Mouse (Mus musculus) cerebellum, adult 18-20 months (tissue): Measurements from ENCODE around the gene Arl2.
"Not testable (repeated sequence)": the region's sequence is repeated elsewhere in the genome, so short reads cannot be mapped to it uniquely, and the experiment has no call there.

Experiments
- DNase-seq, 2 experiments: peaks; one replicate each; pipeline ENCODE4 v3.0.0; 2021

The Arl2 gene

GRCm38 (mm10) chr19:6141394-6141749 is at the start of gene Arl2:
TSS of gene Arl2 (minus strand) at chr19:6141548.
- peak; percentile 85 to 86 for DNase-seq

DNA sequence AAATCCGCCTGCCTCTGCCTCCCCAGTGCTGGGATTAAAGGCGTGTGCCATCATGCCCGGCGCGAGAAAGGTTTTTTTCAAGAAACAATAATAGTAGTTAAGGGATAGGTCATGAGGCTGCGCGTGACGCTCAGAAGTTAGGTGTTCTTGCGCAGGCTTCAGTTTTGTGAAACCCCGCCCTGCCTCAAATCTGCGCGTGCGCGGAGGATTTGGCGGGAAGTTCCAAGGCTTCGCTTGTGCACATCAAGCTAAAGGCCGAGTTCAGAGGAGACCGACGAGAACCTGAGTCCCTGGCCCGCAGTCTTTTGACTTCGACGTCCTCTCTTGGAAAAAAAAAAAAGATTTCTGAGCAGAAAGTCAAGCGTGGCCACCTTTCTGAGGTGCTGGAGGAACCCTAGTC is 42.8 kb upstream of the Arl2 start, which contains the start of gene Majin:
TSS of gene Majin (plus strand) at position 258 of the 400 bp plus-strand sequence.
- no peak for DNase-seq

DNA sequence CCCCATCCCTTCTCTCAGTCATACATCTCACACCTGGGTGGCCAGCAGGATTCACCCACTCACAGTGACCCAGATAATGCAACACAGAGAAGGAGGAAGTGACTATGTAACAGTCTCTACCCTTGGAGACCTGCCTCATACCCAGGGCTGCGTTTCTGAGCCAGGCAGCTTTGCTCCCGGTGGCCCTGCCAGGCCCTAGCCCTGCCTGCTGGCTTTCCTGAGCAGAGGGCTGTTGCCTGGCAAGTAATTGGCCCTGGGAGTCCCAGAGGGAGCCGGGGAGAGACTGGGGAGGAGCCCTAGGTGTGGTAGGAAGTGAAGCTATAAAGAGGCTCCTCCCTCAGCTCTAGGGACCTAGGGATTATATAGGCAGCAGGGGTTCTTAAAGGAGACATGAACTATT is 41.2 kb upstream of the Arl2 start:
- DNase-seq = peak; percentile 57 to 68

- DNase-seq = no peak
These were observed 40.3 kb upstream of the Arl2 start for GRCm38 (mm10) chr19:6181629-6182028.

GRCm38 (mm10) chr19:6178775-6179174 is 37.4 kb upstream of the Arl2 start:
- DNase-seq = no peak

- DNase-seq = peak in 1 of 2 experiments; percentile 32
These were observed 33.4 kb upstream of the Arl2 start for GRCm38 (mm10) chr19:6174771-6175170.

DNA sequence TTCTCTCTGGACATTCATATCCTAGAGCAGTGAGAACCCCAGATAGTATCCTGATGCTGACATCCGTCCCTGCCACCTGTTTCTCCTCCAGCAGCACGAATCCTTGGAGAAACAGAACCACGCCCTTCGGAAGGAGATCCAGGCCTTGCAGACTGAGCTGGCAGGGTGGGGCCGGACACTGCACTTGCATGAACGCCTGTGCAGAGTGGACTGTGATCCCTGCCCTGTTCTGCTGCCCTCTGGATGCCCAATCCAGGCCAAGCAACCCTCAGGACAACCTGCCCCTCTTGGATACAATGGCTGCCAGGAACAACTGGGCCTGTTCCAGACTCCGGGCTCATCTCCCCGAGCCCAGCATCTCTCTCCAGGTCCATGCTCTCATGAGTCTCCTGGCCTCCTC is 29.9 kb upstream of the Arl2 start:
- no peak for DNase-seq

GRCm38 (mm10) chr19:6166750-6167149 is 25.4 kb upstream of the Arl2 start:
- no peak for DNase-seq

DNA sequence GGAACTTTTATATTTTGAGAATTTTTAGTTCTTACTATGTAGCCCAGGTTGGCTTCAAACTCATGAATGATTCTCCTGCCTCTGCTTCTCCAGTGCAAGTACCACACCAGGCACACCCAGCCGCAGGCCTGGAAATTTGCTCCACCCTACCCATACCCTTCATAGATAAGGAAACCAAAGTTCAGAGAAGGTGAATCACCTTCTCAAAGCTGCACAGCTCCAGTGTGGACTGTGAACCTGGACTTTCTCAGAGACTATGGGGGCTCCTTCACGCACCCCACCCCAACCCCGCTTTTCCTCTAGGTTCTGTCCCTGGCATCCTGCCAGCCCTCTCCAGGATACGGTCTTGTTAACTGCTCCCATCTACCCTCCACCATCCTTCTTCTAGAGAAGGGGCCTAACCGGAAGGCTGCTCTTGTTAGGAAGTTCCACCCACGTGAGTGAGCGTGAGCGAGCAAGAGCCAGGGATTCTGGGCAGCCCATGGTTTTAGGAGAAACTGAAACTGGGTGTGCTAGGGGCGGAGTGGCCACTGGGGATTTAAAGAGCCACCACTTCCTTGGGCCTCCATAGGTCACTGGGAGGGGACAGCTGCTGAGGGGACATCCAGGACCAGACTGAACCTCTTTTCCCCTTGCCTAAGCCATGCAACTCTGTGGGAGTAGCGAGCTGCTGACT is 22.7 kb upstream of the Arl2 start:
- DNase-seq = no peak

- DNase-seq = peak; percentile 31 to 36
These were observed 15.9 kb upstream of the Arl2 start for GRCm38 (mm10) chr19:6157220-6157619.

- no peak for DNase-seq
These were observed 15.0 kb upstream of the Arl2 start for GRCm38 (mm10) chr19:6156372-6156771.

DNA sequence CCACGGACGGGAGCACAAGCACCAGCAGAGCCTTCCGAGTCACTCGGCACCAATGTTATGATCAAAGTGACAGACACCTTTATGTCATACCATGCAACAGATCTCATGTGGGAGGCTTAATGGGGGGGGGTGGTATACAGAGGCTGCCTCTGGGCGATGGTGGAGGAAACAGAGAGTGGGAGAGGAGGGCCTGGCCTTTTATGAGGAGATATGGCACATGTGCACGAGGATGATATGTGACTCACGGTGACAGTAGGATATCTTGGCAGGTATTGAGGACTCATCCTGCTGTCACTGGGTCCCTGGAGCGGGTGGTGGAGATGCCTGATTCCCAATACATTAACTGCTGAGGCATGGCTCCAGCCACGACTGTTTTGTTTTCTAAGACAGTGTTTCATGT is 13.8 kb upstream of the Arl2 start:
- DNase-seq = no peak

GRCm38 (mm10) chr19:6144842-6145241 is 3.5 kb upstream of the Arl2 start:
- no peak for DNase-seq

DNA sequence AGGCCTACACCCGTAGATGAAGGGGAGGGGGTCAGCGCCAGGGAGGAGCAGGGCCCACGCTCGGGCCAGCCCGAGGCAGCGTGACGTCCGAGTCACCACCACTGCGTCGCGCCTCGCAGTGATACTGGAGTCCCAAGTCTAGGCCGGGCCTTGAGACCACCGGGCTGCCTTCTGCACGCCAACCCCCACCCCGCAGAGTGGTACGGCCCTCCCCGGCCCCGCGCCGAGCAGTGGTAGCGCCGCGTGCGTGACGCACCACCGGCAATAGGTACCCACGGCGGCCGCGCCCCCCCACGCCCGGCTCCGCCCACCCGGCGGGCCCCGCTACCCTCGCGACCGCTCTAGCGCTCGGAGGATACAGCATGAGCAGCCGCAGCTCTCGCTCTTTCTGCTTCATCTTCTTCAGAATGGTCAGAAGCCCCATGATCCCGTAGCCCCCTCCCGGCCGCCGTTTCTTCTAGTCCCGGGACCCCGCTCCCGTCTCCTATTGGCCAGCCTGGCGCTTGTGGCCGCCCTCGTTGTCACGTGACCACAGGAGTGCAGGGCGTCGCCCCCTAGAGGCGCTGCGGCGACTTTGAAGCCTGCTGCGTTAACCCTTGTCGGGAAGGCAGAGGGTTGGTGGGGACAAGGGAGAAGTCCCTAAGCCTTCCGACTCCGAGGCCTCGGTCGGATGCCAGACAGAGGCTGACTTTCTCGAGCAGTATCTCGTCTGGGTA is 512 bp downstream of the Arl2 start, which contains the start of gene Batf2:
TSS of gene Batf2 (plus strand) at position 306 of the 716 bp plus-strand sequence.
- DNase-seq = peak; percentile 91 to 93

- no peak for DNase-seq
These were observed 1.0 kb downstream of the Arl2 start for GRCm38 (mm10) chr19:6140374-6140677.

DNA sequence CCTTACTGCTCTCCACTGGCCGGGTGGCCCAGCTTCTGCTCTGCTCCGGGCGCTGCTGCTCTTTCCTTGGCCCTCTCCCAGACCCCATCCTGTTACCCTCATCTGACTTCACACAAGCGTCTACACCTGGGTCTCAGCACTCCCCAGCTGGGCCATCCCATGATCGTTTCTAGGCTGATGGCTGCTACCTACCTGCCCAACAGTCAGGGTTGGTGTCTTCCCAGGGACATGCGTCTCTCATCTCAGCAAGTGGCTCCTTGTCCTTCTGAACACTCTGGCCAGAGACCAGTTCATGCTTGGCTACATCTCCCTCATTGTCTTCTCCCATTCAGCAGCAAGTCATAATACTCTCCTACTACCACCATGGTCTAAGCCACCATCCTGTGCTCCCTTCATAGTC is 1.6 kb downstream of the Arl2 start:
- DNase-seq = peak; percentile 39 to 48

GRCm38 (mm10) chr19:6136397-6136796 is 5.0 kb downstream of the Arl2 start:
- no peak for DNase-seq

DNA sequence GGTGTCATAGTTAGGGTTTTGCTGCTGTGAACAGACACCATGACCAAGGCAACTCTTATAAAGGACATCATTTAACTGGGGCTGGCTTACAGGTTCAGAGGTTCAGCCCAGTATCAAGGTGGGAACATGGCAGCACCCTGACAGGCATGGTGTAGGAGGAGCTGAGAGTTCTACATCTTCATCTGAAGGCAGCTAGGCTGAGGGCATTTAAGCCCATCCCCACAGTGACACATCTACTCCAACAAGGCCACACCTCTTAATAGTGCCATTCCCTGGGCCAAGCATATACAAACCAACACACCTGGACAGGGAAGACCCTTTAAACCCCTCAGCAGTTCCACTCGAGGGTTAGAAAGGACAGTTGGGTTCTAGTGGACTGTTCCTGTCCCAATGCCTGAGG is 8.2 kb downstream of the Arl2 start:
- DNase-seq = not testable (repeated sequence)

- no peak for DNase-seq
These were observed 9.0 kb downstream of the Arl2 start for GRCm38 (mm10) chr19:6132171-6132827.

DNA sequence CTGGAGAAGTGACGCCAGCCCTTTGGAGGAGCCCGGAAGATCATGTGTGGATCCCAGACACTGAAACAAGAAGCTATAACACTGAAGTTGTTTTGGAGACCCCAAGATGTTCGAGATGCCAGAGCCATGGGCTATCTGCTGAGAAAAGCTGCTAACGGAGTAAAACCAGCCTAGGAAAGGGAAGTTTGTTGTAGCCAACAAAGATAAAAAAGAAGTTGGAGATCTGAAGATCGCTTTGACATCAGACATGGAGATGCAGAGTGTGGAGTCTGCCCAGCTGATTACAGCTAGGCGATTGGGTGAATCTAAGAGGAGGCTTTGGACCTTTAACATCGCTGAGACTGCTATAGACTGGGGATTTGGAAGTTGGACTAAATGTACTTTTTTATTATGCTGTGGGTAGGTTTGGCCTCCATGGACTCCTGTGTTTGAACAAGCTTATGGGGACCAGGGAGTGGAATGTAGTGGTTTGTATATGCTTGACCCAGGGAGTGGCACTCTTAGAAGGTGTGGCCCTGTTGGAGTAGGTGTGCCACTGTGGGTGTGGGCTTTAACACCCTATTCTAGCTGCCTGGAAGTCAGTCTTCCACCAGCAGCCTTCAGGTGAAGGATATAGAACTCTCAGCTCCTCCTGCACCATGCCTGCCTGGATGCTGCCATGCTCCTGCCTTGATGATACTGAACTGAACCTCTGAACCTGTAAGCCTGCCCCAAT is 10.8 kb downstream of the Arl2 start:
- DNase-seq = not testable (repeated sequence)

DNA sequence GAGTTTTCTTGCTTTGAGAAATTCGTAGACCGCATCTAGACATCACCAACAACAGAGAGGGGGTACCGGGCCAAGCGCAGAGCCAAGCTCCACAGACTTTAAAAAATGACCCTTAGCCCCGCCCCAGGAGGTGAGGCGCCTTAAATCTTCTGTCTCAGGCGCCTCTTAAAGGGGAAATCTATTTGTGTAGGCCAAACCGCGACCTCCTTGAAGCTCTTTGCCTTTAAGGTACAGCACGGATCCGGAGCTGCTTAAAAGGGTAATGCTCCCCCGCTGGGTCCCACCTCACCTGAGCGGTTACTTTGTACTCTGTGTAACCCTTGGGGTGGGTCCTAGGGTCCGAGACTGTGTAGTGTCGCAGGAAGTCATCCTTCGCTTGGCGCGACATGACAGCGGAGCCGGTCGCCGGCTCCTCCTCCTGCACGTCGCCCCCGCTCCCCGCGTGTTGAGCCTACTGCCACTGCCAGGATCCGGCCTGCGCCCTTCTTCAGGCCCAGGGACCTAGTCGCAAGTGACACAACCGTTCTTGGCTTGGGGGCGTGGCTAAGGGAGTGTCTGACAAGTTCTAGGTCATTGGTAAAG is 13.5 kb downstream of the Arl2 start, which contains the start of gene Snx15:
TSS of gene Snx15 (minus strand) at position 545 of the 582 bp plus-strand sequence.
- peak; percentile 96 to 98 for DNase-seq

- no peak for DNase-seq
These were observed 14.4 kb downstream of the Arl2 start for GRCm38 (mm10) chr19:6126789-6127580.
